Mouse (Mus musculus): ENCODE data around the gene Metap2. TPM values are rescaled to one million over a fixed set of nuclear protein-coding genes. Genes with fewer than 3 reads are reported as not detected.
"Not testable (repeated sequence)": the region's sequence is repeated elsewhere in the genome, so short reads cannot be mapped to it uniquely, and the experiment has no call there.

The Metap2 gene
- polyA plus RNA-seq, 1 experiment from 2014 or later: 183 TPM

DNA sequence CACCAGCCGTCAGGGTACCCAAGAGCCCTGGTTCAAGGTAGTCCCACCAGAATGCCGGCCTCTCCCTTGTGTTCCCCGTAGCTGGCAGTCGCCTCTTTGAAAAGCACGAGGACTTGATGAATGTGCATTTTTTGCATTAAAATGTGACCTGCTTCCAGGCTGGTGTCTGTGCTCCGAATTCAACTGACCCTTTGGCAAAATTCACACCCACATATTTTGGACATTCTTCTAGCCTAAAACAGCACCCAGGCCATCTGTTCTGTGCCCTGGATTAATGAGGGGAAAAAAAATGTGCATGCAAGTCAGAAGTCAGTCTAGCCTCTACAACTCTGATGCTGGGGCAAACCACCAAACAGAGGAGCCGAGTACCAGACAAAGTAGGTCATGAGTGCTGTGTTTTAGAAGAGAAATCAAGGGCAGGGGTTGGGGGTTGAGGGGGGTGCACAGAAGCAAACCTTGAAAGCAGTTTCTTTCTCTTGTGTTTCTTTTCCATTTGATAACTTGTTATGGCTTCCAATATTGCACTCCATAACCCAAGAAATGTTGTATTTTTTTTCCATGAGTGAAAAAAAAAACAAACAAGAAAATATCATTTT lies 86.2 kb downstream of the Metap2 start:
- Histone ChIP-seq H3K9ac (no peak overlapping the region), H3K4me1 (no peaks in the 10 kb centered on the region), H3K9me3 (no peaks in the 10 kb centered on the region), H3K27ac (no peak overlapping the region), H3K4me2 (no peak overlapping the region), H3K36me3 (no peaks in the 10 kb centered on the region), H3K27me3 (no peaks in the 10 kb centered on the region), H3K4me3 (no peak overlapping the region)
- 34% methylated on average over 7 of the region's 7 CpGs for WGBS
- no peak for ATAC-seq (ENCODE audit: insufficient number of reproducible peaks, low FRiP score, low TSS enrichment, low read depth)

DNA sequence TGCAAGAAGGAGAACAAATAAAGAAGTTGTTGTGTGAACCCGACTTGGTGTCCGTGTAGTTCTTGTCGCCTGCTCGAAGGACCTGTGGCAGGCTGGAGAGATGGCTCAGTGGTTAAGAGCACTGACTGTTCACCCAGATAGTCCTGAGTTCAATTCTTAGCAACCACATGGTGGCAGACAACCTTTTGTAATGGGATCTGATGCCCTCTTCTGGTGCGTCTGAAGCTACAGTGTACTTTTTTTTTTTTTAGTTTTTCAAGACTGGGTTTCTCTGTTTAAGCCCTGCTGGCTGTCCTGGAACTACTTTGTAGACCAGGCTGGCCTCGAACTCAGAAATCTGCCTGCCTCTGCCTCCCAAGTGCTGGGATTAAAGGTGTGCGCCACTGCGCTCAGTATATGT lies 87.5 kb downstream of the Metap2 start:
- not testable (repeated sequence) for H3K9me3 ChIP-seq; H3K27ac ChIP-seq; H3K4me3 ChIP-seq; ATAC-seq (ENCODE audit: insufficient number of reproducible peaks, low FRiP score, low TSS enrichment, low read depth); H3K27me3 ChIP-seq; H3K9ac ChIP-seq; H3K36me3 ChIP-seq; H3K4me1 ChIP-seq; H3K4me2 ChIP-seq
- WGBS: 93% methylated on average over 8 of the region's 8 CpGs

Other genes with a start within 250 kb of the Metap2 start
- 0.52 and 0.95 TPM in 2 replicates for gene Usp44, start 65.5 kb downstream of the Metap2 start, polyA plus RNA-seq (2015; fragmentation: Nextera tagmentation; extraction: Ambion mirVana)
- 25.4 and 26.3 TPM in 2 replicates for gene Vezt, start 138.7 kb upstream of the Metap2 start, polyA plus RNA-seq (2015; fragmentation: Nextera tagmentation; extraction: Ambion mirVana)
- gene Fgd6, start 138.9 kb upstream of the Metap2 start, polyA plus RNA-seq (2015; fragmentation: Nextera tagmentation; extraction: Ambion mirVana): 2.1 and 2.8 TPM in 2 replicates